Mouse (Mus musculus): ENCODE results near the gene Phactr3.

GRCm38 (mm10) chr2:178272350-178272749 is 153.6 kb downstream of the Phactr3 start:
- no peak for TF ChIP-seq UBTF (IDR thresholded peaks at IDR 0.05; ENCODE audit: borderline replicate concordance, insufficient read depth, low read depth, low read length)
- TF ChIP-seq CHD1 (IDR thresholded peaks at IDR 0.05; ENCODE audit: low read depth, low read length) = no peak
- TF ChIP-seq KAT2A (conservative IDR thresholded peaks at IDR 0.05; ENCODE audit: low read depth, low read length) = no peak
- no peak for TF ChIP-seq EP300 (IDR thresholded peaks at IDR 0.05; ENCODE audit: low read depth in 1 of 2, low read length in 2 of 2)
- no peak for TF ChIP-seq GATA1 (IDR thresholded peaks at IDR 0.05; ENCODE audit: low read depth, low read length)
- TF ChIP-seq JUND (IDR thresholded peaks at IDR 0.05; ENCODE audit: low read depth, low read length) = no peak
- no peak for TF ChIP-seq ZC3H11A (IDR thresholded peaks at IDR 0.05; ENCODE audit: low read depth, low read length)
- TF ChIP-seq POLR2A (IDR thresholded peaks at IDR 0.05; ENCODE audit: control insufficient read depth in 1 of 2, insufficient read depth in 1 of 2, low read depth in 1 of 2, low read length in 2 of 2, poor library complexity in 1 of 2) = no peak
- TF ChIP-seq SIN3A (IDR thresholded peaks at IDR 0.05; ENCODE audit: low read length) = no peak

All from MEL (cell line).